Mouse (Mus musculus): ENCODE measurements around the gene Nxt1. TPM values are rescaled to one million over a fixed set of nuclear protein-coding genes. Genes with fewer than 3 reads are reported as not detected.
A peak's percentile ranks its signal among the peaks of the same experiment; 100 is the strongest.

Gene Nxt1
- total RNA-seq, 2 experiments from 2014 or later, result 39.4 to 80.3 TPM

DNA sequence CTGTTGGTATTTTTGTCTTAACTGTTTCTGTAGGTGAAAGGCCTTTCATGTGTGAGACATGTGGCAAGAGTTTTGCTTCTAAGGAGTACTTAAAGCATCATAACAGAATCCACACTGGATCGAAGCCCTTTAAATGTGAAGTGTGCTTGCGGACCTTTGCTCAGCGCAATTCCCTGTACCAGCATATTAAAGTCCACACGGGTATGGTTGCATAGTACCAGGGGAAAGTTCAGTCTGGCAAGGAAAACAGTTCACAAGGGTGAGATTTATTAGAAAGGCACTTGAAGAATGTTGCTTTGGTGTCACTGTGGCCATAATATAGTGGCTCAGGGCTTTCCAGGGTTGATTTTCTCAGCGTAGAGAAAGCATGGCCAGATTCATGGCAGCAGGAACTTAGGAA lies 15.6 kb downstream of the Nxt1 start:
- no peak for ATAC-seq (ENCODE audit: poor library complexity, severe bottlenecking)

- no peak for ATAC-seq (ENCODE audit: poor library complexity, severe bottlenecking)
Measured at GRCm38 (mm10) chr2:148689444-148690140, 17.2 kb downstream of the Nxt1 start.

GRCm38 (mm10) chr2:148690291-148690690 lies 17.9 kb downstream of the Nxt1 start:
- no peak for ATAC-seq (ENCODE audit: poor library complexity, severe bottlenecking)

GRCm38 (mm10) chr2:148690781-148691180 lies 18.4 kb downstream of the Nxt1 start:
- ATAC-seq (ENCODE audit: poor library complexity, severe bottlenecking), result no peak

DNA sequence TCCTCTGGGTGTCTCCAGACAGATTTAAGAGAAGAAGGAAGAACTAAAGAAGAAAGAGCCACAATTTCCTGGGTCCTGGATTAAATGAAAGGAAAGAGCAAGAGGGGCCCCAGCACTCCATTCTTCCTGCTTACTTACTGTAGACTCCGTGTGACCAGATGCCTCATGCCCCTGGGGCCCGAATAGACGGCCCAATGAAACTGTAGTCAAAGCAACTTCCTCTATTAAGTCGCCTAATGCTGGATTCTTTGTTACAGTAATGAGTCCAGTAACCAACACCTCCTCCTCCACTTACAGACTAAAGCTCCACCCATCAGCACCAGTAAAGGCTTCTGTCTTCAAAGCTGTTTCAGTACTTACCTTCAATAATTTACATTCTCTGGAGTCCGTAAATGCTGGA lies 26.2 kb downstream of the Nxt1 start:
- peak; percentile 64; the same call in 1 of the 2 replicates for ATAC-seq (ENCODE audit: poor library complexity, severe bottlenecking)

- ATAC-seq (ENCODE audit: poor library complexity, severe bottlenecking), result peak; percentile 78
Measured at GRCm38 (mm10) chr2:148706409-148707201, 34.2 kb downstream of the Nxt1 start.

DNA sequence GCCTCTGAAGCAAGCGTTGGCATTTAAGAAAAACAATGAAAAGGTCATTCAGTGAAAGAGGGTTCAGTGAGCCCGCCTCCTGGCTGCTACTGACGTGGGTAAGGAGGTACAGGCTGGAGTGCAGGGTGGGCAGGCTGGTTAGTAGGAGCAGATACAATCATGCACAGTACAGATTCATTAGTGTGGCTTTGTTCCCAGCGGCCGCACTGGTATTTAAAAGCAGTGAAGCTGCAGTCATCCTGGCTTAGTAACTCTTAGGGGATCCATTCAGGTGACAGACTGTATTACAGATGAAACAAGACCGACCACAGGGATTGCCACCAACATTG lies 34.8 kb downstream of the Nxt1 start:
- ATAC-seq (ENCODE audit: poor library complexity, severe bottlenecking), result no peak

GRCm38 (mm10) chr2:148712326-148712725 lies 39.9 kb downstream of the Nxt1 start:
- no peak for ATAC-seq (ENCODE audit: poor library complexity, severe bottlenecking)

DNA sequence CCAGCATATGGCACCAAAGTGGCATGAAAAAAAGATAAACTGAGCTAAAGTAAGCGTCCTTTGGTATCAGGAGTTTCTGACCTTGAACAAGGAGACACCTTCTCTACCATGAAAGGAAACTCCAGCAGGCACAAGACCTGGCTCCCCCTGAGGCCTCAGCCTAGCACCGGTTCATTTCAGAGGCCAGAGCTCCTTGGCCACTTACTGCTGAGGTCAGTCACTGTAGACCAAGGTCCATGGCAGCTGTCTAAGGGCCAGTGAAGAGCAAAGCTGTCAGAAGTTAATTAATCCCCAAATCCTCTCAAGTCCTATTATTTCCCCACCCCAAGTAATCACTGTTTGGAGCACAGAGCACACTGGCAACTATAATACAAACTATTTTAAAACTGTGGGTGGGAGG lies 44.7 kb downstream of the Nxt1 start:
- no peak for ATAC-seq (ENCODE audit: poor library complexity, severe bottlenecking)

DNA sequence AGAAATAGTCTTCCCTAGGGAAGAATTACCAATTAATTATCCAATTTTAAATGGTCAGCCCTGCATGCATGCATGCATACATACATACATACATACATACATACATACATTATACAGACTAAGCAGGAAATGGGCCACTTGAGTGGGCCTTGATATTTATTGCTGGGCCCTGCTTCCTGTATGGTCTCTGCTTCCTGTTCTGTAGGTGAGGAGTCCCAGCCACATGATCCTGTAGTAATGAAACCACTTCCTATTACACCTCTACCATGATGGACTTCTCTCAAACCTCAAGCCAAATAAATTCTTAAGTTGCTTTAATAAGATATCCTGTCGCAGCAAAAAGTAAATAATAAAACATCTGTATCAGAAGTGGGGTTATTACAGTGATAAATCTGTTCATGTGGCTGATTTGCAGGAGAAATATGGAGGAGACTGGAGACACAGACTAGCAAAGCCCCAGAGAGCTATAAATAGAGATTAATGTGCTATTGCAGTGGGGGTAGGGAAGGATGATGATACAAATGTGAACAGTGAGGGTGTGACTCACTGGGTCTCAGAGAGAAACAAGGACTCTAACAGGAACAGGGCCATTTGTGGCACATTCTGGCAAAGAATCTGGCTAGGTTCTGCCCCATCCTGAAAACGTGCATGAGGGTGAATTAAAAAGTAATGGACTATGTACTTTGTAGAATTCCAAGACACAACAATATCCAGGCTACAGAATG lies 47.0 kb downstream of the Nxt1 start:
- ATAC-seq (ENCODE audit: poor library complexity, severe bottlenecking), result peak; percentile 73

Other genes starting within 250 kb of the Nxt1 start
- gene Cd93, start 229.0 kb upstream of the Nxt1 start, total RNA-seq (2015), result 48.5 and 49.1 TPM in 2 replicates
- gene Cd93, start 229.0 kb upstream of the Nxt1 start, total RNA-seq (2017), result 61.8 and 65.4 TPM in 2 replicates
- 10.7 and 14.5 TPM in 2 replicates for gene Gzf1, start 8.4 kb downstream of the Nxt1 start, total RNA-seq (2015)
- gene Gzf1, start 8.4 kb downstream of the Nxt1 start, total RNA-seq (2017), result 14.4 and 15.0 TPM in 2 replicates
- gene Napb, start 59.9 kb downstream of the Nxt1 start, total RNA-seq (2015), result 0.36 and 0.57 TPM in 2 replicates
- 0.29 and 0.53 TPM in 2 replicates for gene Napb, start 59.9 kb downstream of the Nxt1 start, total RNA-seq (2017)
- not detected in 2 replicates for gene Cstl1, start 77.8 kb downstream of the Nxt1 start, total RNA-seq (2015)
- not detected in 2 replicates for gene Cstl1, start 77.8 kb downstream of the Nxt1 start, total RNA-seq (2017)
- not detected in 2 replicates for gene Cst11, start 98.9 kb downstream of the Nxt1 start, total RNA-seq (2015)
- gene Cst11, start 98.9 kb downstream of the Nxt1 start, total RNA-seq (2017), result not detected in 2 replicates
- not detected in 2 replicates for gene 8030411F24Rik, start 109.4 kb downstream of the Nxt1 start, total RNA-seq (2015)
- not detected in 2 replicates for gene 8030411F24Rik, start 109.4 kb downstream of the Nxt1 start, total RNA-seq (2017)
- gene Cst12, start 116.8 kb downstream of the Nxt1 start, total RNA-seq (2015), result not detected in 2 replicates
- gene Cst12, start 116.8 kb downstream of the Nxt1 start, total RNA-seq (2017), result not detected in 2 replicates
- gene Cst8, start 126.2 kb downstream of the Nxt1 start, total RNA-seq (2015), result not detected in 2 replicates
- not detected in 2 replicates for gene Cst8, start 126.2 kb downstream of the Nxt1 start, total RNA-seq (2017)
- not detected in 2 replicates for gene Cst13, start 147.5 kb downstream of the Nxt1 start, total RNA-seq (2015)
- not detected in 2 replicates for gene Cst13, start 147.5 kb downstream of the Nxt1 start, total RNA-seq (2017)
- gene Cst9, start 162.5 kb downstream of the Nxt1 start, total RNA-seq (2015), result not detected in 2 replicates
- not detected in 2 replicates for gene Cst9, start 162.5 kb downstream of the Nxt1 start, total RNA-seq (2017)
- not detected in 2 replicates for gene 9230104L09Rik, start 192.4 kb downstream of the Nxt1 start, total RNA-seq (2015)
- not detected in 2 replicates for gene 9230104L09Rik, start 192.4 kb downstream of the Nxt1 start, total RNA-seq (2017)
- 1,273 and 1,418 TPM in 2 replicates for gene Cst3, start 203.1 kb downstream of the Nxt1 start, total RNA-seq (2015)
- gene Cst3, start 203.1 kb downstream of the Nxt1 start, total RNA-seq (2017), result 1,036 and 1,154 TPM in 2 replicates